Mouse (Mus musculus) CH12.LX (cell line): Measurements from ENCODE around the gene Btbd1. TPM values are rescaled to one million over a fixed set of nuclear protein-coding genes. Genes with fewer than 3 reads are reported as not detected.

ENCODE experiments used
- DNase-seq: peaks from one replicate; pipeline ENCODE4 v3.0.0-alpha.2; 2013; ENCODE audit errors: extremely low read depth
- H3K27ac ChIP-seq: 2 replicates; pipeline ENCODE4 v1.5.1; 2012; ENCODE audit warnings: low read depth, mild to moderate bottlenecking, control low read depth, moderate library complexity; ENCODE audit not compliant: insufficient read depth
- H3K27me3 ChIP-seq: replicated peaks from 2 replicates; pipeline ENCODE3; 2012; ENCODE audit warnings: inconsistent platforms
- H3K36me3 ChIP-seq, 2 experiments: replicated peaks in 1 of 2; 2 replicates each; pipeline versions ENCODE3 to v1.6.1; 2012; ENCODE audit warnings: inconsistent platforms in 1 of 2, low read length in 1 of 2, mild to moderate bottlenecking in 1 of 2, mixed read lengths in 1 of 2, moderate library complexity in 1 of 2; ENCODE audit not compliant: control insufficient read depth in 1 of 2, insufficient read depth in 1 of 2
- H3K4me1 ChIP-seq, 2 experiments: 2 replicates each; pipeline ENCODE4 v1.6.1; 2012; ENCODE audit warnings: inconsistent platforms in 1 of 2, moderate library complexity in 1 of 2; ENCODE audit not compliant: insufficient read depth in 2 of 2, control insufficient read depth in 1 of 2
- H3K4me2 ChIP-seq: 2 replicates; pipeline ENCODE4 v1.6.1; 2012; ENCODE audit warnings: low read depth, mild to moderate bottlenecking, control low read depth; ENCODE audit not compliant: poor library complexity, insufficient read depth, severe bottlenecking
- H3K4me3 ChIP-seq, 3 experiments: fragments of 150-350 bp in 1 of 3; sonication (generic) in 1 of 3; replicated peaks in 1 of 3; 2 replicates each; pipeline versions ENCODE3 to v1.5.1; 2011 to 2012; ENCODE audit warnings: low read depth in 2 of 3, low read length in 2 of 3, mild to moderate bottlenecking in 2 of 3, moderate library complexity in 2 of 3, control low read depth in 1 of 3, improper control_type of control experiment in 1 of 3, inconsistent platforms in 1 of 3, mixed read lengths in 1 of 3; ENCODE audit not compliant: poor library complexity in 1 of 3
- H3K79me2 ChIP-seq: replicated peaks from 2 replicates; pipeline ENCODE4 v1.6.1; 2012; ENCODE audit warnings: mild to moderate bottlenecking, moderate library complexity; ENCODE audit not compliant: control insufficient read depth, poor library complexity, insufficient read depth, severe bottlenecking; ENCODE audit errors: extremely low read depth
- H3K9ac ChIP-seq: 2 replicates; pipeline ENCODE4 v1.6.1; 2012; ENCODE audit warnings: low read depth, mild to moderate bottlenecking, control low read depth, moderate library complexity; ENCODE audit not compliant: insufficient read depth
- H3K9me3 ChIP-seq: replicated peaks from 2 replicates; pipeline ENCODE3; 2012; ENCODE audit warnings: low read length, inconsistent platforms, mixed read lengths
- BHLHE40 ChIP-seq: IDR thresholded peaks from 2 replicates; pipeline ENCODE4 v1.6.1; 2011; ENCODE audit warnings: mild to moderate bottlenecking, low read depth, low read length, improper control_type of control experiment
- CHD1 ChIP-seq: IDR thresholded peaks from 2 replicates; pipeline ENCODE4 v1.6.1; 2012; ENCODE audit warnings: low read depth, low read length, improper control_type of control experiment, inconsistent platforms
- CHD2 ChIP-seq: IDR thresholded peaks from 2 replicates; pipeline ENCODE4 v1.6.1; 2011; ENCODE audit warnings: low read length, improper control_type of control experiment
- CTCF ChIP-seq, 2 experiments: IDR thresholded peaks in 1 of 2; conservative IDR thresholded peaks in 1 of 2; 2 replicates each; pipeline ENCODE4 v1.5.1; 2011 to 2012; ENCODE audit warnings: low read depth in 2 of 2, low read length in 2 of 2, improper control_type of control experiment in 1 of 2, inconsistent platforms in 1 of 2, mild to moderate bottlenecking in 1 of 2, moderate library complexity in 1 of 2
- HCFC1 ChIP-seq: IDR thresholded peaks from 2 replicates; pipeline ENCODE4 v1.6.1; 2012; ENCODE audit warnings: low read depth, mild to moderate bottlenecking, inconsistent platforms, low read length, improper control_type of control experiment
- JUN ChIP-seq: IDR thresholded peaks from 2 replicates; pipeline ENCODE4 v1.6.1; 2011; ENCODE audit warnings: low read depth, mild to moderate bottlenecking, low read length, improper control_type of control experiment, moderate library complexity; ENCODE audit not compliant: insufficient read depth
- JUND ChIP-seq: conservative IDR thresholded peaks from 2 replicates; pipeline ENCODE4 v1.6.1; 2011; ENCODE audit warnings: low read depth, low read length, improper control_type of control experiment
- MAFK ChIP-seq: IDR thresholded peaks from 2 replicates; pipeline ENCODE4 v1.6.1; 2011; ENCODE audit warnings: low read length, improper control_type of control experiment; ENCODE audit not compliant: insufficient replicate concordance
- MYC ChIP-seq: IDR thresholded peaks from 2 replicates; pipeline ENCODE4 v1.6.1; 2011; ENCODE audit warnings: low read depth, mild to moderate bottlenecking, improper control_type of control experiment, low read length
- NRF1 ChIP-seq: IDR thresholded peaks from 2 replicates; pipeline ENCODE4 v1.6.1; 2014; ENCODE audit warnings: low read depth, mild to moderate bottlenecking, inconsistent platforms, low read length, improper control_type of control experiment, moderate library complexity
- POLR2A ChIP-seq: IDR thresholded peaks from 2 replicates; pipeline ENCODE4 v1.6.1; 2011; ENCODE audit warnings: low read depth, mild to moderate bottlenecking, improper control_type of control experiment, low read length
- RAD21 ChIP-seq: IDR thresholded peaks from 2 replicates; pipeline ENCODE4 v1.6.1; 2011; ENCODE audit warnings: low read depth, mild to moderate bottlenecking, low read length, improper control_type of control experiment, moderate library complexity
- TCF12 ChIP-seq: IDR thresholded peaks from 2 replicates; pipeline ENCODE4 v1.6.1; 2014; ENCODE audit warnings: low read depth, mild to moderate bottlenecking, inconsistent platforms, low read length, improper control_type of control experiment
- UBTF ChIP-seq: IDR thresholded peaks from 2 replicates; pipeline ENCODE4 v1.6.1; 2012; ENCODE audit warnings: low read depth, mild to moderate bottlenecking, inconsistent platforms, low read length, improper control_type of control experiment, moderate library complexity
- dilution Hi-C: fragments of 300-500 bp; cut with MboI; formaldehyde crosslinking; loops from 2 replicates; pipeline ENCODE4 v1.14.3; 2020; ENCODE audit warnings: low sequenced_read_pairs; ENCODE audit not compliant: extremely low pct_unique_long_range_greater_than_20kb, extremely low pct_ligation_motif_present
- in situ Hi-C: fragments of 300-500 bp; cut with MboI; formaldehyde crosslinking; loops from 3 replicates; pipeline ENCODE4 v1.14.3; 2019; ENCODE audit warnings: low sequenced_read_pairs, low pct_ligation_motif_present, low pct_unique_long_range_greater_than_20kb, mixed read lengths
- polyA plus RNA-seq: library from polyadenylated mRNA; unstranded; fragments of >175 nt; gene quantifications from 2 replicates; pipeline ENCODE4 v1.2.1, GENCODE M21; 2012; ENCODE audit warnings: low read depth; ENCODE audit not compliant: insufficient read length
- total RNA-seq, 2 experiments: library from RNA; depleted of rRNA; stranded (reverse); fragments of 300-350 nt in 1 of 2; fragments of >200 nt in 1 of 2; gene quantifications; 2 replicates each; pipeline ENCODE4 v1.2.3; 2012 to 2014

The Btbd1 gene
- total and polyA plus RNA-seq, 3 experiments: 45.8 to 88.8 (median 67.1) TPM

- H3K27ac ChIP-seq: no peak overlapping the region
- in situ Hi-C loops: no loop called here
- H3K9me3 ChIP-seq: no peaks in the 10 kb centered on the region
- H3K27me3 ChIP-seq: no peaks in the 10 kb centered on the region
- no peak overlapping the region for H3K4me2 ChIP-seq
- dilution Hi-C loops: no loop called here
- no peak for TF ChIP-seq MAFK
- TF ChIP-seq TCF12: no peak
- no peak for TF ChIP-seq CTCF (conservative IDR thresholded peaks at IDR 0.05 in 1 of 2, IDR thresholded peaks at IDR 0.05 in 1 of 2; ENCODE audit: low read depth in 2 of 2, low read length in 2 of 2)
- no peak for TF ChIP-seq HCFC1
- H3K9ac ChIP-seq: no peak overlapping the region
- no peak for DNase-seq
- no peaks in the 10 kb centered on the region for H3K79me2 ChIP-seq
- H3K4me3 ChIP-seq: no peak overlapping the region
- H3K36me3 ChIP-seq: no peaks in the 10 kb centered on the region
- H3K4me1 ChIP-seq: peaks cover 10 to 33% of the 10 kb centered on the region in 2 experiments
Observed at GRCm38 (mm10) chr7:81851706-81852105, 22.5 kb upstream of the Btbd1 start.

- Histone ChIP-seq H3K4me3 (no peak overlapping the region), H3K4me1 (peaks cover 4 to 25% of the 10 kb centered on the region in 2 experiments), H3K79me2 (no peaks in the 10 kb centered on the region), H3K9ac (no peak overlapping the region), H3K9me3 (no peaks in the 10 kb centered on the region), H3K36me3 (no peaks in the 10 kb centered on the region), H3K27me3 (no peaks in the 10 kb centered on the region), H3K27ac (no peak overlapping the region; the same call in 1 of the 2 replicates), H3K4me2 (no peak overlapping the region)
- in situ Hi-C loops (no loop called here), dilution Hi-C loops (no loop called here)
- TF ChIP-seq BHLHE40: no peak
- no peak for DNase-seq
Observed at GRCm38 (mm10) chr7:81850171-81850570, 20.9 kb upstream of the Btbd1 start.

GRCm38 (mm10) chr7:81849633-81850032 lies 20.4 kb upstream of the Btbd1 start:
- no peaks in the 10 kb centered on the region for H3K36me3 ChIP-seq
- no peak overlapping the region for H3K9ac ChIP-seq
- dilution Hi-C loops: no loop called here
- peak overlapping the region; percentile 64; the same call in 1 of the 2 replicates for H3K27ac ChIP-seq
- H3K4me2 ChIP-seq: peak overlapping the region; percentile 92
- DNase-seq: peak; percentile 70
- peaks cover 4 to 25% of the 10 kb centered on the region in 2 experiments for H3K4me1 ChIP-seq
- TF ChIP-seq MYC (no peak), JUN (peak; percentile 74), JUND (no peak), UBTF (no peak), CHD1 (no peak), RAD21 (peak; percentile 21), POLR2A (peak; percentile 8; the same call in 1 of the 2 replicates), CHD2 (no peak), CTCF (conservative IDR thresholded peaks at IDR 0.05 in 1 of 2, IDR thresholded peaks at IDR 0.05 in 1 of 2; ENCODE audit: low read depth in 2 of 2, low read length in 2 of 2) (peak in 1 of 2 experiments; percentile 48; a peak in 2 of 4 replicates), NRF1 (no peak)
- no peak overlapping the region for H3K4me3 ChIP-seq
- H3K79me2 ChIP-seq: no peaks in the 10 kb centered on the region
- H3K9me3 ChIP-seq: no peaks in the 10 kb centered on the region
- in situ Hi-C loops: no loop called here
- no peaks in the 10 kb centered on the region for H3K27me3 ChIP-seq
